ENCODE assay signal across 11 mouse cellular contexts in genomic region chr13:110696549-110696948, GRCm38 (mm10).
DNase-seq lines count a peak whose midpoint lies in the region; ATAC-seq lines count a peak whose summit lies in the region.
"Had no signal": no experiment of that assay in that cellular context is flagged by ENCODE, and none has a peak within 500 bp of the region (broad histone marks: within the 10 kb centered on the region; RNA-seq: fewer than 3 reads in every experiment).

No protein-coding gene starts in this region.

- intact Hi-C loops in left cerebral cortex, postnatal 36 days (cut with DNase I) = no loop called here

- no peaks in the 10 kb centered on the region for H3K27me3 ChIP-seq in hindbrain, embryonic 12.5 days
- no peaks in the 10 kb centered on the region for H3K27me3 ChIP-seq in hindbrain, embryonic 16.5 days (replicated peaks; ENCODE audit: control insufficient read depth, insufficient read depth, low read length)
- H3K27me3 ChIP-seq in heart, embryonic 10.5 days (ENCODE audit: insufficient read depth, poor library complexity, severe bottlenecking) = no peaks in the 10 kb centered on the region
- no peaks in the 10 kb centered on the region for H3K27me3 ChIP-seq in kidney, embryonic 15.5 days
- H3K27me3 ChIP-seq: CH12.LX; limb, embryonic 15.5 days had no signal

- H3K27ac ChIP-seq in hindbrain, embryonic 12.5 days = 0 out of 2 replicates have a peak overlapping the region, but pooled peaks have one; percentile 12
- no peak overlapping the region for H3K27ac ChIP-seq in hindbrain, embryonic 16.5 days (ENCODE audit: low read depth, low read length)
- peak overlapping the region; percentile 78 for H3K27ac ChIP-seq in heart, embryonic 10.5 days
- H3K27ac ChIP-seq in kidney, embryonic 15.5 days = peak overlapping the region; percentile 5; the same call in 1 of the 2 replicates
- H3K27ac ChIP-seq: limb, embryonic 15.5 days had no signal

- no peak for DNase-seq in heart, embryonic 10.5 days (ENCODE audit: low spot score)
- DNase-seq in lung, postnatal 25 days (ENCODE audit: low spot score) = peak; percentile 55
- DNase-seq in cerebellum, adult 9-11 months = no peak
- DNase-seq in left cerebral cortex, postnatal 36 days (ENCODE audit: low spot score in 2 of 2) = no peak
- no peak for DNase-seq in layer of hippocampus, adult 8-10 months (ENCODE audit: low spot score in 2 of 2)
- DNase-seq: thymus, postnatal 36 days had no signal

- H3K9me3 ChIP-seq in hindbrain, embryonic 12.5 days (replicated peaks) = no peaks in the 10 kb centered on the region
- H3K9me3 ChIP-seq in hindbrain, embryonic 16.5 days (ENCODE audit: control insufficient read depth, low read length) = no peaks in the 10 kb centered on the region
- H3K9me3 ChIP-seq in heart, embryonic 10.5 days = no peaks in the 10 kb centered on the region
- H3K9me3 ChIP-seq in kidney, embryonic 15.5 days (replicated peaks) = no peaks in the 10 kb centered on the region
- H3K9me3 ChIP-seq: limb, embryonic 15.5 days had no signal

- no peak overlapping the region for H3K4me2 ChIP-seq in hindbrain, embryonic 12.5 days (replicated peaks)
- no peak overlapping the region for H3K4me2 ChIP-seq in hindbrain, embryonic 16.5 days (ENCODE audit: low read length)
- H3K4me2 ChIP-seq in kidney, embryonic 15.5 days = no peak overlapping the region
- H3K4me2 ChIP-seq: limb, embryonic 15.5 days had no signal

- no peak overlapping the region for H3K4me3 ChIP-seq in hindbrain, embryonic 12.5 days
- no peak overlapping the region for H3K4me3 ChIP-seq in hindbrain, embryonic 16.5 days (ENCODE audit: low read length)
- H3K4me3 ChIP-seq in heart, embryonic 10.5 days = no peak overlapping the region
- no peak overlapping the region for H3K4me3 ChIP-seq in kidney, embryonic 15.5 days (replicated peaks)
- H3K4me3 ChIP-seq: limb, embryonic 15.5 days had no signal

- ATAC-seq in hindbrain, embryonic 12.5 days (ENCODE audit: low FRiP score) = no peak
- no peak for ATAC-seq in hindbrain, embryonic 16.5 days
- no peak for ATAC-seq in kidney, embryonic 15.5 days (replicated peaks; ENCODE audit: low FRiP score)

- H3K9ac ChIP-seq in hindbrain, embryonic 12.5 days = no peak overlapping the region
- H3K9ac ChIP-seq in hindbrain, embryonic 16.5 days (ENCODE audit: low read depth, low read length) = no peak overlapping the region
- no peak overlapping the region for H3K9ac ChIP-seq in kidney, embryonic 15.5 days
- H3K9ac ChIP-seq: limb, embryonic 15.5 days had no signal

- H3K36me3 ChIP-seq in hindbrain, embryonic 12.5 days = no peaks in the 10 kb centered on the region
- no peaks in the 10 kb centered on the region for H3K36me3 ChIP-seq in hindbrain, embryonic 16.5 days (ENCODE audit: control insufficient read depth, insufficient read depth, low read length)
- no peaks in the 10 kb centered on the region for H3K36me3 ChIP-seq in heart, embryonic 10.5 days
- H3K36me3 ChIP-seq in kidney, embryonic 15.5 days = no peaks in the 10 kb centered on the region
- H3K36me3 ChIP-seq: limb, embryonic 15.5 days had no signal

- 81% methylated on average over 5 of the region's 5 CpGs for WGBS in hindbrain, embryonic 12.5 days
- 76% methylated on average over 5 of the region's 5 CpGs for WGBS in hindbrain, embryonic 16.5 days
- WGBS in heart, embryonic 10.5 days = 27% methylated on average over 5 of the region's 5 CpGs
- 75% methylated on average over 5 of the region's 5 CpGs for WGBS in kidney, embryonic 15.5 days

- H3K4me1 ChIP-seq in hindbrain, embryonic 12.5 days = no peaks in the 10 kb centered on the region
- H3K4me1 ChIP-seq in hindbrain, embryonic 16.5 days (ENCODE audit: control insufficient read depth, insufficient read depth, low read depth, low read length) = no peaks in the 10 kb centered on the region
- peaks cover 24% of the 10 kb centered on the region for H3K4me1 ChIP-seq in heart, embryonic 10.5 days
- H3K4me1 ChIP-seq in kidney, embryonic 15.5 days = no peaks in the 10 kb centered on the region
- H3K4me1 ChIP-seq: limb, embryonic 15.5 days had no signal
